Mouse (Mus musculus): ENCODE measurements at regions not wholly inside any gene's neighbourhood (a gene's known extent, or its start where the extent isn't known, plus 50 kb on each side); places are given as distances from the start of the nearest gene placed in this dataset.

GRCm38 (mm10) chr11:31815855-31816488 is 56.0 kb upstream of the Cpeb4 start:
- in situ Hi-C loops (cut with MboI; ENCODE audit: unreplicated experiment in 2 of 2): no loop called here

- in situ Hi-C loops (cut with MboI; ENCODE audit: unreplicated experiment in 2 of 2): no loop called here
Observed at GRCm38 (mm10) chr11:31818032-31818431, 54.0 kb upstream of the Cpeb4 start.

DNA sequence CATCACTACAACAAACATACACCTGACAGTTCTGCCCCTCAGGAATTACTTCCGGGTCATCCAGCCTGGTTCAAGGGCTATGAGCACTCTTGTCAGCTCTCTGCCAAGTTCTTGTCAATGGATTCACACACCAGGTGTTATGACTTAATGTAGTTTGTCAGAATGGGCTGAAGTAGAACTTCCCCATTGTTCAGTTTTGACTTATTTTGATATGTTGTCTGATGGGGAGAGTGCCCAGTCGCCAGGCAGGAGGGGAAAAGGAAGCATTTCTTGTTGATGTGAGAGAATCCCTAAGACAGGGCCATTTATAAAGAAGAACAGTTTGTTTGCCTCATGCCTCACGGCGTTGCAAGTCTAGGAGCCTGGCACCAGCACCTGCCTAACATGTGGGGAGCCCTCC is 52.0 kb upstream of the Cpeb4 start:
- in situ Hi-C loops (cut with MboI; ENCODE audit: unreplicated experiment in 2 of 2): no loop called here

DNA sequence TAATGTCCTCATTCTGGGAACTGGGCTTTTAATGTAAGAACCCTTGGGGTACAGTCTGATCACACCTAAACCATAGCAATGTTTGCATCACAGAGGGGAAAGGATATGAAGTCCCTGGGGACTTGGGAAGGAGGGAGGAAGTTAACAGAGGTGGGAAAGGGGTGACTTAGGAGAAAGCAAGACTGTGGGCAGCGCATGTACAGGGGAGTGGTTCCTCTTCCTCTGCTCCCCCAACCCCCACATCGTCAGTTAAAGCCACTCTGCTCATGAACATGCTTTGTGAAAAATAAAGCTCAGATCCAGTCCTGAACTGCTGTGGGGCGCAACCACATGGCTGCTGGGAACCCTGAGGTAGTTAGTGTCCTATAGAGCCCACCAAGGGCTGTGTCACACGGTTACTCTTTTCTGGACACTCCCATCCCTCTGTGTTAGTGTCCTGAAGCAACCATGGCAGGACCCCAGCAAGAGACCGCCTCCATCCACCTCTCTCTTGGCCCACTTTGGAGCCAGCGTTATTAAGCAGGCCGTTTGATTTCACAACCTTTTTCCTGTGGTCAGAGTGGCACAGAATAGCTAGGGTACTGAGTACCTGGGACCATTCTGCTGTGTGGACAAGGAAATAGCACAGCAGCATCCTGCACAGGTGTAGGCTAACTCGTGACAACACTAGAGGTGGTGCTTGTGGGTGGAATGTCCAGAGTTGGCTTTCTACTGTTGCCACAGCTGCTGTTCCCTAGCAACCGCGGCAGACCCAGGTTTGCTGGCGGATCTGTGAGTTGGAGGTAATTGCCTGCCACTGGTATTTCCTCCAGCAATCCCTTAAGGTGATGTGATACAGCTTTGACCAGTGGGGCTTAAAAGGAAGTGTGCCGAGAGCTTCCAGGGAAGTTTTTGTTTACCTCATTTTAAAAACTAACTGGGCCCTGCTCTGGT is 50.3 kb upstream of the Cpeb4 start:
- in situ Hi-C loops (cut with MboI; ENCODE audit: unreplicated experiment in 2 of 2): no loop called here

Data from v-Abl transformed pro-B cells (cell line).